Mouse (Mus musculus) ES-Bruce4 (cell line): Measurements from ENCODE around the gene Ctnnd2.

ENCODE experiments used
- CTCF ChIP-seq: IDR thresholded peaks from one replicate; pipeline ENCODE4 v1.8.1; 2011; ENCODE audit warnings: low read depth, low read length
- EP300 ChIP-seq: IDR thresholded peaks from 2 replicates; pipeline ENCODE4 v1.6.1; 2011; ENCODE audit warnings: low read depth, low read length; ENCODE audit not compliant: insufficient read depth
- POLR2A ChIP-seq: IDR thresholded peaks from one replicate; pipeline ENCODE4 v1.8.1; 2011; ENCODE audit warnings: low read length; ENCODE audit not compliant: insufficient read depth

- TF ChIP-seq EP300, result no peak
- peak; percentile 47 for TF ChIP-seq CTCF
- no peak for TF ChIP-seq POLR2A
Measured at GRCm38 (mm10) chr15:30927632-30928031, 755.2 kb downstream of the Ctnnd2 start.
